Mouse (Mus musculus) left cerebral cortex, adult 8-10 months (tissue): ENCODE data around the gene Gm9837. TPM values are rescaled to one million over a fixed set of nuclear protein-coding genes. Genes with fewer than 3 reads are reported as not detected.

ENCODE experiments used
- DNase-seq, 2 experiments: peaks; one replicate each; pipeline ENCODE4 v3.0.0; 2022; ENCODE audit warnings: low spot score in 2 of 2
- total RNA-seq, 4 experiments: library from RNA; stranded (reverse); gene quantifications; 2 replicates each; pipeline ENCODE4 v1.2.4; 2022

Gm9837 gene
- total RNA-seq, 4 experiments from 2014 or later, result not detected

DNA sequence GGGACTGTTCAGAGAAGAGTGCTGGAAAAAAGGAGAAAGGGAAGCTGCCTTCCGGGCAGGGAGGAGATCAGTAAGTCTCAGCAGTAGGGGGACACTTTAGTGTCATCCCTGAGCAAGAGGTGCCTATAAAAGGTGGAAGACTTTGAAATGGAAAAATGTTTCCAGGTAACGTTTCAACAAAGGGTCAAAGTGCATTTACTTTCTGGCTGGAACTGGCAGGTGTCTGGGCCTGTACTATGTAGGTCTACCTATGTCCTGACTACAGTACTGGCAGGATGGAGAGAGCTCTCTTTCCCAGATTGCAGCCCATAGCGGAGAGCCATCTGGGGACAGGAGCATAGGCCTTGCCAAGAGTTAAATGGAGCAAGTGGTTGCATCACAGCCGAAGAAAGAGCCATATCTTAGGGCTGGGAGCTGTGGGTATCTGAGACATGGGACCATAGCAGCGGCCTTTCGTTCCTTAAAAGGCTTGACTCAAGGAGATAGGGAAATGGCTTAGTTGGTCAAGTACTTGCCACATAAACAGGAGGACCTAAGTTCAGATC lies 44.5 kb downstream of the Gm9837 start:
- no peak for DNase-seq

DNA sequence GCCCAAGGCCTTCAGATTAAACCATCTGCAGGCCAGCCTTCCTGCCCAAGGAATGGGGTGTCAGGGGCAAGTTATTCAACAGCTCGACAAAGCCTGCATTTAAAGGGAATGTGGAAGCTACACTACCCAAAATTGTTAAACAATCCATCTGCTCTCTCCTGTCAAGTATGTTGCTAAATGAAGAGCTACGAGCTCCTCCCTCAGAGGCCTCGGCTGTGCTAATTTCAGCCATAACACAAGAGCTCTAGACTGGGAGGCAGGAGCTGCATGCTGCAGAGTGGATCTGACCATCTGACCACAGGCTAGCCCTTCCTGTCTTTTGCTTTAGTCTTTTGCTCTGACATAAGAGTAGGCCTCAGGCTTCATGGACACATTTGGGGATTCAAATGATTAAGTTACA lies 45.0 kb downstream of the Gm9837 start:
- no peak for DNase-seq

DNA sequence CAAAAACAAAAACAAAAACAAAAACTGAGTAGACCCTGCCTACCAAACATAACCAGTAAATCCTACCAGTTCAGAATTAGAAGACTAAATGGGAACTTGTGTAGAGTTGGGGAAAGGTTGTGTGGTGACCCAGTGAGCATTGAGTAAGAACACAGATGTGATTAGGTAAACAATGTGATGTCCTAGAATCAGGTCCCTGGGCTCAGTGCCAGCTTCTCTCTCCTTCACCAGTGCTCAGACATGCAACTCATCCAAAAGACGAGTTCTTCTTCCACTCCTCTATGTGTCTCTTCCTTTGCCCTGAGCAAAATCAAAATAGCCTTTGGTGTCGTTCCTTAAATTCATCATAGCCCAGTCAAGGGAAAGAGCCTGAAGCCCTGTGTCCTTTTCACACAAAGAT lies 45.5 kb downstream of the Gm9837 start:
- DNase-seq, result no peak

DNA sequence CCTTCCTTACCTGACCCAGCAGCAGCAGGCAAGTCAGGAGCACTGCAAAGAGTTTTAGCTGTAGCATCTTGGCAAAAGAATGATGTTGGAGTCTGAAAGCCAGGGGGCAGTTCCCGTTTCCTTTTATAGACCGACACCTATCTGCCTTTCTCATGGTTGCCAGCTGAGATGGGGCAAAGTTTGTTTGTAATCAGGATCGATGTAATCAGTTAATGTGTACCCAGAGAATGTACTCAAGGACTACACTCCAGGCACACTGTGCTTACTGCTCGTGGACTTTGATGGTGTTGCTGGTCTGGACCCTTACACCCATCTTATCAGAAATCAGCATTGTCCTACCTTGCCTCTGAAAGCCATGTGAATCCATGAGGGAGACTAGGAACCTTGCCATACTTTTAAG lies 47.2 kb downstream of the Gm9837 start, which contains the start of gene Leap2:
Gene Leap2 (minus strand): TSS at position 135 of the 400 bp plus-strand sequence.
- DNase-seq, result no peak

Other genes with a start within 250 kb of the Gm9837 start
- gene Hspa4, start 170.0 kb downstream of the Gm9837 start, total RNA-seq, result 100 to 1,000 TPM; 154 to 178 (median 160) TPM
- 10 to 100 TPM in 2 of 4 experiments, 1 to 10 TPM in 2; 7.2 to 13.0 (median 9.8) TPM for gene Zcchc10, start 145.8 kb downstream of the Gm9837 start, total RNA-seq
- 100 to 1,000 TPM; 151 to 228 (median 194) TPM for gene Aff4, start 119.6 kb downstream of the Gm9837 start, total RNA-seq
- not detected for gene Leap2, start 47.3 kb downstream of the Gm9837 start, total RNA-seq
- 100 to 1,000 TPM; 385 to 410 (median 407) TPM for gene Uqcrq, start 39.6 kb downstream of the Gm9837 start, total RNA-seq
- 1 to 10 TPM in 1 of 4 experiments, under 1 TPM in 3; 0.42 to 1.8 (median 0.86) TPM for gene Gdf9, start 39.5 kb downstream of the Gm9837 start, total RNA-seq
- gene Gm10447, start 13.4 kb downstream of the Gm9837 start, total RNA-seq, result under 1 TPM in 3 of 4 experiments, not detected in 1; 0.21 to 0.50 (median 0.49) TPM
- 1 to 10 TPM; 6.7 to 7.6 (median 7.0) TPM for gene Shroom1, start 13.3 kb downstream of the Gm9837 start, total RNA-seq
- 1 to 10 TPM; 1.8 to 3.3 (median 2.1) TPM for gene Gm9945, start 9.7 kb upstream of the Gm9837 start, total RNA-seq
- 10 to 100 TPM; 62.2 to 73.5 (median 64.2) TPM for gene Sowaha, start 9.8 kb upstream of the Gm9837 start, total RNA-seq
- gene Sept8, start 48.8 kb upstream of the Gm9837 start, total RNA-seq, result 100 to 1,000 TPM; 279 to 287 (median 284) TPM
- gene Kif3a, start 96.9 kb upstream of the Gm9837 start, total RNA-seq, result 100 to 1,000 TPM; 120 to 121 (median 121) TPM
- gene Il4, start 148.2 kb upstream of the Gm9837 start, total RNA-seq, result under 1 TPM in 1 of 4 experiments, not detected in 3; 0.67 TPM
- not detected for gene Il13, start 164.2 kb upstream of the Gm9837 start, total RNA-seq
- gene Rad50, start 236.8 kb upstream of the Gm9837 start, total RNA-seq, result 10 to 100 TPM in 3 of 4 experiments, 1 to 10 TPM in 1; 9.9 to 12.1 (median 11.8) TPM